Mouse (Mus musculus): Measurements from ENCODE around the gene Smurf1.
A peak's percentile ranks its signal among the peaks of the same experiment; 100 is the strongest.

Gene Smurf1

GRCm38 (mm10) chr5:144965639-144966351, at the start of gene Smurf1:
Smurf1 (minus strand) TSS chr5:144965847.
- DNase-seq (ENCODE audit: low spot score): peak; percentile 44

- DNase-seq (ENCODE audit: low spot score): no peak
These were observed 48.6 kb upstream of the Smurf1 start for GRCm38 (mm10) chr5:145014278-145014677.

GRCm38 (mm10) chr5:145008878-145009659, 43.4 kb upstream of the Smurf1 start:
- no peak for DNase-seq (ENCODE audit: low spot score)

GRCm38 (mm10) chr5:145005596-145005995, 39.9 kb upstream of the Smurf1 start:
- no peak for DNase-seq (ENCODE audit: low spot score)

- DNase-seq (ENCODE audit: low spot score): no peak
These were observed 38.8 kb upstream of the Smurf1 start for GRCm38 (mm10) chr5:145004495-145004894.

- no peak for DNase-seq (ENCODE audit: low spot score)
These were observed 37.7 kb upstream of the Smurf1 start for GRCm38 (mm10) chr5:145003362-145003761.

GRCm38 (mm10) chr5:144998491-144998890, 32.8 kb upstream of the Smurf1 start:
- no peak for DNase-seq (ENCODE audit: low spot score)

GRCm38 (mm10) chr5:144990481-144990880, 24.8 kb upstream of the Smurf1 start:
- DNase-seq (ENCODE audit: low spot score): no peak

- no peak for DNase-seq (ENCODE audit: low spot score)
These were observed 24.4 kb upstream of the Smurf1 start for GRCm38 (mm10) chr5:144990051-144990450.

- DNase-seq (ENCODE audit: low spot score): no peak
These were observed 23.4 kb upstream of the Smurf1 start for GRCm38 (mm10) chr5:144989061-144989405.

- no peak for DNase-seq (ENCODE audit: low spot score)
These were observed 22.9 kb upstream of the Smurf1 start for GRCm38 (mm10) chr5:144988340-144989060.

- no peak for DNase-seq (ENCODE audit: low spot score)
These were observed 21.9 kb upstream of the Smurf1 start for GRCm38 (mm10) chr5:144987561-144987960.

- no peak for DNase-seq (ENCODE audit: low spot score)
These were observed 19.2 kb upstream of the Smurf1 start for GRCm38 (mm10) chr5:144984839-144985238.

- no peak for DNase-seq (ENCODE audit: low spot score)
These were observed 17.6 kb upstream of the Smurf1 start for GRCm38 (mm10) chr5:144983227-144983626.

- no peak for DNase-seq (ENCODE audit: low spot score)
These were observed 13.5 kb upstream of the Smurf1 start for GRCm38 (mm10) chr5:144979110-144979509.

- no peak for DNase-seq (ENCODE audit: low spot score)
These were observed 13.0 kb upstream of the Smurf1 start for GRCm38 (mm10) chr5:144978533-144979107.

- DNase-seq (ENCODE audit: low spot score): no peak
These were observed 5.6 kb upstream of the Smurf1 start for GRCm38 (mm10) chr5:144971266-144971665.

- DNase-seq (ENCODE audit: low spot score): peak; percentile 70
These were observed 592 bp downstream of the Smurf1 start for GRCm38 (mm10) chr5:144964872-144965638.

GRCm38 (mm10) chr5:144964465-144964864, 1.2 kb downstream of the Smurf1 start:
- DNase-seq (ENCODE audit: low spot score): no peak

- DNase-seq (ENCODE audit: low spot score): no peak
These were observed 1.8 kb downstream of the Smurf1 start for GRCm38 (mm10) chr5:144963817-144964261.

- no peak for DNase-seq (ENCODE audit: low spot score)
These were observed 2.2 kb downstream of the Smurf1 start for GRCm38 (mm10) chr5:144963401-144963800.

- no peak for DNase-seq (ENCODE audit: low spot score)
These were observed 7.4 kb downstream of the Smurf1 start for GRCm38 (mm10) chr5:144958271-144958670.

All from spleen, adult 12 weeks (tissue).